Mouse (Mus musculus): ENCODE results near the gene Tmod1. TPM values are rescaled to one million over a fixed set of nuclear protein-coding genes. Genes with fewer than 3 reads are reported as not detected.

The Tmod1 gene
- 2.5 TPM in 2 replicates for polyA plus RNA-seq (2014; fragmentation: Nextera tagmentation; extraction: Ambion mirVana)

DNA sequence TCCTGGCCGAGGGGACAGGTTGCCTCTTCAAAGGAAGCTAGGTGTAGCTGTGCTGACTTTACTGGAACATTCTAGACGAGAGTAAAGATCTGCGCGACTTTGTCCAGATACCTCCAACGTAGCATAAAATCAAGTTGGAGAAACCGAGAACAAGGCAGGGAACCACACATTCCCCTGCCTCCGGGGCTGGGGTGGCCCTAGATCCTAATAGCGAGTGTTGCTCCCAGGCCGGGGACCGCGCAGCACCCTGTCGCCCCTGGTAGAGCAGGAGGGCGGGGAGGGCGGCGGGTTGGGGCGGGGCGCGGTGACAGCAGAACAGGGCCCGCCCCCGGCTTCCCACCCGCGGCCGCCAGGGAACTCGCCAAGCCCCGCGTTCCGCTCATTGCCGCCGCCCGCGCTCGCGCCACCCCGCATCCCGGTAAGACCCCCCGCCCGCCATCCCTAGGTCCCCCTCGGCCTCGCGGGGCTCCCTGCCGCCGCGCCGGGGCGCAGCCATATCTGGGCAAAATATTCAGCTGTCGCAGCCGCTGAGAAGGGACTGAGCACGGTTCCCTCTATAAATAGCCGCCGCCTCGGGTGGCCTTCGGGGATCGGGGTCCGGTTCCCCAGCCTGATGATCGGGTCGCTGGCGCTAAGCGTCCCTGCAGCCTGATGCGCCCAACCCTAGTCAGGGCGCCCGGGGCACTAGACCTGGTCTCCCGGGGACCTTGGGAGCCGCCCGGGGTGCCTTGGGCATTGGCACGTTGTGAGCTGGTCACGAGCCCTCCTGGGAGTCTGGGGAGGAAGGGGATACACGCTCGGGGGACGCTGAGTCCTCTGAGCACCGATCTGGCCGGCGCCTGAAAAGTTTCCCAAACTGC is at the start of gene Tmod1:
TSS of gene Tmod1 (plus strand) at position 44 of the 860 bp plus-strand sequence.
- Histone ChIP-seq H3K27ac (ENCODE audit: low read depth) (no peak within 1 kb of the TSS), H3K4me3 (ENCODE audit: low read depth, low read length) (peak within 1 kb of the TSS; percentile 48), H3K9ac (ENCODE audit: low read length) (peak within 1 kb of the TSS; percentile 38), H3K27me3 (replicated peaks; ENCODE audit: control insufficient read depth, insufficient read depth, low read length) (peaks cover 47% of the 10 kb centered on the region), H3K4me1 (replicated peaks; ENCODE audit: control insufficient read depth, insufficient read depth, low read length) (peaks cover 4% of the 10 kb centered on the region; the same call in 1 of the 2 replicates), H3K36me3 (ENCODE audit: control insufficient read depth, insufficient read depth, low read length) (no peaks in the 10 kb centered on the region), H3K4me2 (ENCODE audit: low read length) (peak within 1 kb of the TSS; percentile 98), H3K9me3 (ENCODE audit: control insufficient read depth, low read length) (no peaks in the 10 kb centered on the region)
- DNase-seq (ENCODE audit: low spot score) (peak; percentile 77), ATAC-seq (replicated peaks; ENCODE audit: low FRiP score, low TSS enrichment, low read depth) (peak; percentile 57; the same call in 1 of the 2 replicates)
- under 1% methylated on average over 60 of the region's 72 CpGs for WGBS

DNA sequence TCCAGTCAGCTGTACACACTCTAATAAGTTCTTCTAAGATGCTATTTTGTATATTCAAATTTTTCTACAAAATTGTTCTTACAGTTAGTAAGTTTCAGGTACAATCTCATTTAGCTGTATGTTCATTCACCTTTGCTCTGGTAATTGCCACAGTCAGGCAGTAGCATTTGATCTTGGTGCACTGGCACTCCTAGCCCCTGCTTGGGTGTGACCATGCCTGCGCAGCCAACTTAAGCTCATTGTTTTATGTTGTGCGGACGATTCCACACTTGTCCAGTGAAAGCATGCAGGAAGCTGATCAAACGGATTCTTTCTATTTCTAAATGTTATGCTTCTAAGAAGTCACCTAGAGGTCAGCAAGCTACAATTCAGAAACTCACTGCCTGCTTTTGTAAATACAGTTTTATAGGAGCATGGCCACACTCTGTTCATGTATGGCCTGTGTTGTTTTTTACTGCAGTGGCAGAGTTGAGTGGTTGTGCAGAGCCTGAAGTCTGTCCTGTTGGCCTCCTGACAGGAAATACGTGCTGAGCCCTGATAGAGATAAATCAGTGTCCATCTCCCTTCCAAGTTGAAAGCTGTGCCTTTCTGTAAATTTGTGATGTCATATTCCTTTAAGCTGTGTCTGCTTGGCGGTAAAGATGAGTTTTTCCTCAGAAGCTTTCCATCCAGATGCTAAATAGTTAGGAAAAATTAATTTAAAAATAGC is 48.2 kb upstream of the Tmod1 start:
- no peak overlapping the region; the same call in 1 of the 2 replicates for H3K27ac ChIP-seq (ENCODE audit: low read depth)
- peaks cover 12% of the 10 kb centered on the region for H3K4me1 ChIP-seq (replicated peaks; ENCODE audit: control insufficient read depth, insufficient read depth, low read length)
- no peaks in the 10 kb centered on the region for H3K9me3 ChIP-seq (ENCODE audit: control insufficient read depth, low read length)
- H3K27me3 ChIP-seq (replicated peaks; ENCODE audit: control insufficient read depth, insufficient read depth, low read length): no peaks in the 10 kb centered on the region
- H3K36me3 ChIP-seq (ENCODE audit: control insufficient read depth, insufficient read depth, low read length): peaks cover 4% of the 10 kb centered on the region; the same call in 1 of the 2 replicates
- H3K4me2 ChIP-seq (ENCODE audit: low read length): no peak overlapping the region
- no peak for DNase-seq (ENCODE audit: low spot score)
- WGBS: 18% methylated on average over 6 of the region's 6 CpGs
- no peak for ATAC-seq (replicated peaks; ENCODE audit: low FRiP score, low TSS enrichment, low read depth)
- H3K4me3 ChIP-seq (ENCODE audit: low read depth, low read length): no peak overlapping the region
- no peak overlapping the region for H3K9ac ChIP-seq (ENCODE audit: low read length)

DNA sequence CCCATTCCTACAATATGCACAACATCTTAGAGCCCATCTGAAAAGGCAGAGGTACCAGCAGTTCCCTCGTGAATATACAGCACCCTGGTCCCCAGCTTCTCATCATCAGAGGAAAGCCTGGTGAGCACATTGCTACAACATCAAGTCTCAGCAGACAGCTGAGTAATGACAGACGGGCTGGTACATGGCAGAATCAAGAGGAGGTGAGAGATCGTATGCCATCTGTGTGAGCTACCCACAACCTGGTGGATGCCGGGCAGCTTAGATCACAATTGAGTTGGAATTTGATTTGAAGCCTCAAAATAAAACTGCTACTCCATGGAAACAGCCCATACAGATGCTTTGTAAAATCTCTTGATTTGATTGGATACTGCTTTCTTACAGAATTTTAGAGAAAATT is 40.2 kb upstream of the Tmod1 start:
- WGBS: 83% methylated on average over 4 of the region's 4 CpGs
- H3K4me3 ChIP-seq (ENCODE audit: low read depth, low read length): no peak overlapping the region

GRCm38 (mm10) chr4:46008142-46008793 is 30.5 kb upstream of the Tmod1 start:
- peaks cover 11% of the 10 kb centered on the region for H3K36me3 ChIP-seq (ENCODE audit: control insufficient read depth, insufficient read depth, low read length)
- H3K9ac ChIP-seq (ENCODE audit: low read length): no peak overlapping the region
- DNase-seq (ENCODE audit: low spot score) (no peak), ATAC-seq (replicated peaks; ENCODE audit: low FRiP score, low TSS enrichment, low read depth) (no peak)
- no peak overlapping the region for H3K4me3 ChIP-seq (ENCODE audit: low read depth, low read length)
- no peaks in the 10 kb centered on the region for H3K9me3 ChIP-seq (ENCODE audit: control insufficient read depth, low read length)
- no peaks in the 10 kb centered on the region for H3K27me3 ChIP-seq (replicated peaks; ENCODE audit: control insufficient read depth, insufficient read depth, low read length)
- H3K4me1 ChIP-seq (replicated peaks; ENCODE audit: control insufficient read depth, insufficient read depth, low read length): 0 out of 2 replicates have a peak, but pooled peaks cover 6% of the 10 kb centered on the region
- no peak overlapping the region for H3K4me2 ChIP-seq (ENCODE audit: low read length)
- WGBS: 87% methylated on average over 5 of the region's 5 CpGs
- H3K27ac ChIP-seq (ENCODE audit: low read depth): no peak overlapping the region

More for the DNA sequence above, 40.2 kb upstream of the Tmod1 start:
- peaks cover 4% of the 10 kb centered on the region; the same call in 1 of the 2 replicates for H3K36me3 ChIP-seq (ENCODE audit: control insufficient read depth, insufficient read depth, low read length)
- H3K9ac ChIP-seq (ENCODE audit: low read length): no peak overlapping the region
- no peak overlapping the region for H3K27ac ChIP-seq (ENCODE audit: low read depth)
- no peaks in the 10 kb centered on the region for H3K9me3 ChIP-seq (ENCODE audit: control insufficient read depth, low read length)
- no peak overlapping the region for H3K4me2 ChIP-seq (ENCODE audit: low read length)
- no peak for ATAC-seq (replicated peaks; ENCODE audit: low FRiP score, low TSS enrichment, low read depth)
- no peaks in the 10 kb centered on the region for H3K4me1 ChIP-seq (replicated peaks; ENCODE audit: control insufficient read depth, insufficient read depth, low read length)
- no peak for DNase-seq (ENCODE audit: low spot score)
- H3K27me3 ChIP-seq (replicated peaks; ENCODE audit: control insufficient read depth, insufficient read depth, low read length): no peaks in the 10 kb centered on the region

GRCm38 (mm10) chr4:46011698-46012097 is 27.0 kb upstream of the Tmod1 start:
- Histone ChIP-seq H3K4me1 (replicated peaks; ENCODE audit: control insufficient read depth, insufficient read depth, low read length) (0 out of 2 replicates have a peak, but pooled peaks cover 6% of the 10 kb centered on the region), H3K27me3 (replicated peaks; ENCODE audit: control insufficient read depth, insufficient read depth, low read length) (no peaks in the 10 kb centered on the region), H3K4me3 (ENCODE audit: low read depth, low read length) (no peak overlapping the region), H3K27ac (ENCODE audit: low read depth) (no peak overlapping the region), H3K4me2 (ENCODE audit: low read length) (no peak overlapping the region), H3K36me3 (ENCODE audit: control insufficient read depth, insufficient read depth, low read length) (no peaks in the 10 kb centered on the region), H3K9me3 (ENCODE audit: control insufficient read depth, low read length) (no peaks in the 10 kb centered on the region), H3K9ac (ENCODE audit: low read length) (no peak overlapping the region)
- no peak for ATAC-seq (replicated peaks; ENCODE audit: low FRiP score, low TSS enrichment, low read depth)
- no peak for DNase-seq (ENCODE audit: low spot score)
- WGBS: 95% methylated on average over 2 of the region's 2 CpGs

GRCm38 (mm10) chr4:46015605-46016004 is 23.1 kb upstream of the Tmod1 start:
- Histone ChIP-seq H3K4me2 (ENCODE audit: low read length) (no peak overlapping the region), H3K27ac (ENCODE audit: low read depth) (no peak overlapping the region), H3K9ac (ENCODE audit: low read length) (no peak overlapping the region), H3K27me3 (replicated peaks; ENCODE audit: control insufficient read depth, insufficient read depth, low read length) (no peaks in the 10 kb centered on the region), H3K4me1 (replicated peaks; ENCODE audit: control insufficient read depth, insufficient read depth, low read length) (0 out of 2 replicates have a peak, but pooled peaks cover under 1% of the 10 kb centered on the region), H3K9me3 (ENCODE audit: control insufficient read depth, low read length) (no peaks in the 10 kb centered on the region), H3K4me3 (ENCODE audit: low read depth, low read length) (no peak overlapping the region), H3K36me3 (ENCODE audit: control insufficient read depth, insufficient read depth, low read length) (no peaks in the 10 kb centered on the region)
- ATAC-seq (replicated peaks; ENCODE audit: low FRiP score, low TSS enrichment, low read depth): no peak
- peak; percentile 28 for DNase-seq (ENCODE audit: low spot score)
- WGBS: 87% methylated on average over 1 of the region's 1 CpGs

DNA sequence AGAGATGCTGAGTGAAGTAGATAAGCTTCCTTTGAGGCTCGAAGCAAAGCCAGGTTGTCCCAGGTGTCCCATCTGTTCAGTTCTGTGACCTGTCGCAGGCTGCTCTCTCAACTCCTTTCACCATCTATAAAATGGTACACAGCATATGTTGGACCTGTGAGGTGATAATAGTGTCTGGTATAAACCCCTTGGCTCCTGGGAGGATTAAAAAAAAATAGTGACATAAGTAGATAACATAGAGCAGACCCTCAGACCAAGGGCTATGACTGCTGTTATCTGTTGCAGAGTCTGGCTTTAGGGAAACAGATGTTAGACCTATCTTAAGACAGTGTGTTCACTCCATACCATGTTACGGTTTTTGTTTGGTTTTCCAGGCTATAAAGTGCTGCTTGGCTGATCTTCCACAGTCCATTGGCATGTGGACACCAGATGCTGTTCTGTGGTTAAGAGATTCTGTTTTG is 15.7 kb upstream of the Tmod1 start:
- Histone ChIP-seq H3K4me2 (ENCODE audit: low read length) (no peak overlapping the region), H3K9ac (ENCODE audit: low read length) (no peak overlapping the region), H3K4me3 (ENCODE audit: low read depth, low read length) (no peak overlapping the region), H3K27me3 (replicated peaks; ENCODE audit: control insufficient read depth, insufficient read depth, low read length) (no peaks in the 10 kb centered on the region), H3K9me3 (ENCODE audit: control insufficient read depth, low read length) (no peaks in the 10 kb centered on the region), H3K4me1 (replicated peaks; ENCODE audit: control insufficient read depth, insufficient read depth, low read length) (no peaks in the 10 kb centered on the region; the same call in 1 of the 2 replicates), H3K36me3 (ENCODE audit: control insufficient read depth, insufficient read depth, low read length) (no peaks in the 10 kb centered on the region), H3K27ac (ENCODE audit: low read depth) (no peak overlapping the region)
- WGBS: 44% methylated on average over 3 of the region's 3 CpGs
- ATAC-seq (replicated peaks; ENCODE audit: low FRiP score, low TSS enrichment, low read depth) (no peak), DNase-seq (ENCODE audit: low spot score) (no peak)

DNA sequence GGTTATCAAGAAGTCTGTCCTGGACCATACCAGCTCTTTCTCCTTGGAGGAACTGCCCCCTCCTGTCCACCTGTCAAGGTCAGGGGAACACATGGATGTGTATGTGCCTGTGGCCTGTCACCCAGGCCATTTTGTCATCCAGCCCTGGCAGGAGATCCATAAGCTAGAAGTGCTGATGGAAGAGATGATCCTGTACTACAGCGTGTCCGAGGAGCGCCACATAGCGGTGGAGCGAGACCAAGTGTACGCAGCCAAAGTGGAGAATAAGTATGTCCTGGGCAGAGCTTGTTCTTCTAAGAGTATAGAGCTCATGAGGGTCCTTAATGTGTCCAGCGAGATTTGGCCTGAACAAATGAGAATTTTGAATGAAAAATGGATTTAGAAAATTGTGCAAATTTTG is 12.8 kb upstream of the Tmod1 start:
- Histone ChIP-seq H3K4me2 (ENCODE audit: low read length) (no peak overlapping the region), H3K9ac (ENCODE audit: low read length) (no peak overlapping the region), H3K4me1 (replicated peaks; ENCODE audit: control insufficient read depth, insufficient read depth, low read length) (no peaks in the 10 kb centered on the region; the same call in 1 of the 2 replicates), H3K27ac (ENCODE audit: low read depth) (no peak overlapping the region), H3K4me3 (ENCODE audit: low read depth, low read length) (no peak overlapping the region), H3K27me3 (replicated peaks; ENCODE audit: control insufficient read depth, insufficient read depth, low read length) (no peaks in the 10 kb centered on the region), H3K9me3 (ENCODE audit: control insufficient read depth, low read length) (no peaks in the 10 kb centered on the region), H3K36me3 (ENCODE audit: control insufficient read depth, insufficient read depth, low read length) (no peaks in the 10 kb centered on the region)
- ATAC-seq (replicated peaks; ENCODE audit: low FRiP score, low TSS enrichment, low read depth) (0 out of 2 replicates have a peak, but pooled peaks have one; percentile 32), DNase-seq (ENCODE audit: low spot score) (peak; percentile 65)
- WGBS: 45% methylated on average over 7 of the region's 7 CpGs
